Mouse (Mus musculus) lung, embryonic 14.5 days (tissue): Measurements from ENCODE around the gene Gigyf2. TPM values are rescaled to one million over a fixed set of nuclear protein-coding genes. Genes with fewer than 3 reads are reported as not detected.

Experiments
- ATAC-seq: fragments of 200-750 bp; cut with Nextera tagmentation; 2 replicates; pipeline ENCODE4 v1.8.0; 2017; ENCODE audit warnings: mild to moderate bottlenecking, moderate TSS enrichment, moderate library complexity; ENCODE audit not compliant: insufficient read depth
- DNase-seq: peaks from one replicate; pipeline ENCODE4 v3.0.0-alpha.2; 2015
- H3K27ac ChIP-seq: fragments of 300-500 bp; sonication (generic); 2 replicates; pipeline ENCODE4 v1.5.1; 2014; ENCODE audit warnings: low read depth, mild to moderate bottlenecking, moderate library complexity
- H3K27me3 ChIP-seq: fragments of 300-500 bp; sonication (generic); 2 replicates; pipeline ENCODE4 v1.6.1; 2014; ENCODE audit warnings: low read length, control low read depth; ENCODE audit not compliant: insufficient read depth
- H3K36me3 ChIP-seq: fragments of 300-500 bp; sonication (generic); 2 replicates; pipeline ENCODE4 v1.6.1; 2014; ENCODE audit warnings: control low read depth; ENCODE audit not compliant: insufficient read depth
- H3K4me1 ChIP-seq: fragments of 300-500 bp; sonication (generic); 2 replicates; pipeline ENCODE4 v1.6.1; 2014; ENCODE audit warnings: antibody characterized with exemption, control low read depth; ENCODE audit not compliant: insufficient read depth
- H3K4me2 ChIP-seq: fragments of 300-500 bp; sonication (generic); 2 replicates; pipeline ENCODE4 v1.6.1; 2014; ENCODE audit warnings: mild to moderate bottlenecking
- H3K4me3 ChIP-seq: fragments of 300-500 bp; sonication (generic); 2 replicates; pipeline ENCODE4 v1.5.1; 2014; ENCODE audit warnings: low read depth, low read length
- H3K9ac ChIP-seq: fragments of 300-500 bp; sonication (generic); 2 replicates; pipeline ENCODE4 v1.6.1; 2014
- H3K9me3 ChIP-seq: fragments of 300-500 bp; sonication (generic); 2 replicates; pipeline ENCODE4 v1.6.1; 2016; ENCODE audit warnings: low read depth, low read length, control low read depth
- CTCF ChIP-seq: IDR thresholded peaks from 2 replicates; pipeline ENCODE4 v1.5.1; 2016; ENCODE audit warnings: antibody characterized with exemption, low read depth
- WGBS: fragments of 180-500 bp; shearing (Covaris S2); extraction: QIAGEN DNeasy Blood & Tissue Kit; methylation state at CpG from one replicate; pipeline ENCODE4 v1.1.7; 2014; 5-methylcytosine and 5-hydroxymethylcytosine counted together
- polyA plus RNA-seq: library from polyadenylated mRNA; unstranded; fragments of >200 nt; fragmentation: Nextera tagmentation; extraction: Ambion mirVana; gene quantifications from 2 replicates; pipeline ENCODE4 v1.2.1, GENCODE M21; 2014

Gigyf2 gene
- polyA plus RNA-seq, 1 experiment from 2014 or later = 49.6 TPM

DNA sequence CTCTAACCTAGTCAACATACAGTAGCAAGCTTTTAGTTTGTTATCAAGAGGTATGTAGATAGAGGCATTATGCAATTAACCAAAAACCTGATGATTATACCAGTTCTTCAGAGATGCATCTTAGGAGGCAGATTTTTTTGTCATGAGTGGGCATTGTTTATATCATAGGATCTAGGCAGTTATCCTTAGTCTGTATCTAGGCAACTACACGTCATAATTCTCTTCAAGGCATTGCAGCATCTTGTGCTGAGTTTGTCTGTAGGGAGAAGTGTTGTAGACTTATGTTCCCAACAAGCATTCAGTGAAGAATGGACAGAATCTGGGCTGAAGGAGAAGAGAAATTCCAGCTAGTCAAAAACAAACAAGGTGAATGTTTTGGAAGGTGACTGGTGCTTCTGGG is 77.9 kb downstream of the Gigyf2 start:
- DNase-seq (no peak), ATAC-seq (no peak)
- H3K9ac ChIP-seq = no peak overlapping the region
- TF ChIP-seq CTCF = no peak
- WGBS = 76% methylated on average over 1 of the region's 1 CpGs
- H3K27ac ChIP-seq = no peak overlapping the region
- H3K36me3 ChIP-seq = peaks cover 53% of the 10 kb centered on the region
- H3K9me3 ChIP-seq = no peaks in the 10 kb centered on the region
- H3K4me3 ChIP-seq = no peak overlapping the region
- no peaks in the 10 kb centered on the region for H3K27me3 ChIP-seq
- no peak overlapping the region for H3K4me2 ChIP-seq
- H3K4me1 ChIP-seq = no peaks in the 10 kb centered on the region

GRCm38 (mm10) chr1:87406012-87406411 is 79.2 kb downstream of the Gigyf2 start:
- H3K36me3 ChIP-seq = peaks cover 65% of the 10 kb centered on the region
- H3K4me3 ChIP-seq = no peak overlapping the region
- no peak for ATAC-seq
- no peaks in the 10 kb centered on the region for H3K9me3 ChIP-seq
- H3K27me3 ChIP-seq = no peaks in the 10 kb centered on the region
- no peak overlapping the region for H3K4me2 ChIP-seq
- no peaks in the 10 kb centered on the region for H3K4me1 ChIP-seq
- DNase-seq = no peak
- H3K9ac ChIP-seq = no peak overlapping the region
- H3K27ac ChIP-seq = no peak overlapping the region
- TF ChIP-seq CTCF = no peak

- peaks cover 87% of the 10 kb centered on the region for H3K36me3 ChIP-seq
- no peak for TF ChIP-seq CTCF
- 72% methylated on average over 4 of the region's 4 CpGs for WGBS
These were observed 82.6 kb downstream of the Gigyf2 start for GRCm38 (mm10) chr1:87409380-87409779.

DNA sequence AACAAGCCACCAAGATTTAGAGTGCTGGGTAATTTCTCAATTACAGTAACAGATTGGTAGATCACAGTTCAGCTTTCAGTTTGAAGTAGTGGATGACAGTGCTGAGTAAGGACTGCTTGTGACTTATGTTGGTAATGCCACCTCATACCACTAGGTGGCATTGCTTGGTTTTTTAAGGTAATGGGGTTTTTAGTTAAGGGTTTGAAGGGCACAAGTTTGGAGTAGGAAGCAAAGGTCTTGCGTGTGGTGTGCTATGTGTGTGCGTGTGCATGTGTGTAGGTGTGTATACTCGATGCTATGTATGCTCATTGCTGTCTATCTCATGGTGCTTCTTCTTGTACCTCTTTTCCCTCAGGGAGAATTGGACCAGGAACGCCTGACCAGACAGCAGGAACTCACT is 91.9 kb downstream of the Gigyf2 start:
- Histone ChIP-seq H3K9me3 (no peaks in the 10 kb centered on the region), H3K4me1 (no peaks in the 10 kb centered on the region), H3K4me3 (no peak overlapping the region), H3K36me3 (peaks cover 59% of the 10 kb centered on the region), H3K9ac (no peak overlapping the region), H3K27me3 (no peaks in the 10 kb centered on the region), H3K27ac (no peak overlapping the region), H3K4me2 (no peak overlapping the region)
- TF ChIP-seq CTCF = peak; percentile 80
- ATAC-seq (no peak), DNase-seq (peak; percentile 81)
- WGBS = 79% methylated on average over 4 of the region's 4 CpGs

More at GRCm38 (mm10) chr1:87409380-87409779, 82.6 kb downstream of the Gigyf2 start:
- Histone ChIP-seq H3K4me2 (no peak overlapping the region), H3K4me1 (no peaks in the 10 kb centered on the region), H3K4me3 (no peak overlapping the region), H3K27ac (no peak overlapping the region), H3K27me3 (no peaks in the 10 kb centered on the region), H3K9me3 (no peaks in the 10 kb centered on the region), H3K9ac (no peak overlapping the region)
- no peak for DNase-seq
- ATAC-seq = no peak

GRCm38 (mm10) chr1:87435125-87435524 is 108.3 kb downstream of the Gigyf2 start:
- Histone ChIP-seq H3K36me3 (peaks cover 77% of the 10 kb centered on the region), H3K4me1 (no peaks in the 10 kb centered on the region), H3K27ac (no peak overlapping the region), H3K4me2 (no peak overlapping the region), H3K4me3 (no peak overlapping the region), H3K9ac (no peak overlapping the region), H3K9me3 (no peaks in the 10 kb centered on the region), H3K27me3 (no peaks in the 10 kb centered on the region)
- TF ChIP-seq CTCF = no peak
- no peak for ATAC-seq
- WGBS = 88% methylated on average over 2 of the region's 2 CpGs
- no peak for DNase-seq

GRCm38 (mm10) chr1:87436583-87436982 is 109.8 kb downstream of the Gigyf2 start:
- H3K9me3 ChIP-seq = no peaks in the 10 kb centered on the region

DNA sequence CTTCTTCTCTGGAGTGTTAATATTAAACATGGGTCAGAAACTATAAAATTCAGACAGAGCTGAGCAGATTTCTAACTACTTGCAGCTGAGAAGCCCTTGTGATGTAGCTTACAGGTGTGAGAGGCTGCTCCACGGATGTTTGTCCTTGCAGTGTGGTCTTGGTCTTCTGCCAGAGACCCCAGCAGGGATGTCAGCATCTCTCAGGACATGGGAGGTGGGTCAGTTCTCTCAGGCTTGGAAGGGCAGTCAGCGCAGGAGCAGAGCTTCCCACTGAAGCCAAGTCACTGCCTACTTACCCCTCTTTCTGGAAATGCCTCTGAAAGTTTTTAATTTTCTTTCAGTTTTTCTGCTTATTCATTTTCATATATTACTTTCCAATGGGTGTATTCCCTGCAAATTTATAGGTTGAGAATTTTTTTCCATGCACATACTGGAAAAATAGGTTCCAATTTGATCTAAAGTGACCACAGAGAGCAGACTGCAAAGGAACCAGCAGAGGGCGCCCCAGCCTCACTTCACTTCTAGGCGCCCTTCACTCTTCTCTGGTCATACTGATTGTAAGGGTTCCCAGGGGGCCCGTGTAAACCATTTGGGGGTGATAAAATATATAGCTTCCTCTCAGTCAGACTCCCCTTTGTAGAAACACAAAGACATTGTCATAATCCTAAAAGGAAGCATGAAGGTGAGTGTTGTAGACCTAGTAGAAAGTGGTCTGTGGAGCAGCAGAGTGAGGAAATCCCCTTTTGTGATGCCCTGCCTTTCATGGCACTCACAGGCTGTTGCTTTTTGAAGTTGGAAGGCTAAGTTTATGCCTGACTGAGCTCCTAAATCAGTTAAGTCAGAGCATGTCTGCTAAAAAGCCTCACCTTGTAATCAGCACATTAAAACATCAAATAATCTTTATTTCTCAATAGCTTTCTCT is 120.6 kb downstream of the Gigyf2 start:
- Histone ChIP-seq H3K9me3 (no peaks in the 10 kb centered on the region), H3K4me3 (no peak overlapping the region), H3K9ac (no peak overlapping the region), H3K36me3 (peaks cover 69% of the 10 kb centered on the region), H3K4me1 (no peaks in the 10 kb centered on the region), H3K4me2 (no peak overlapping the region), H3K27me3 (no peaks in the 10 kb centered on the region), H3K27ac (no peak overlapping the region)
- peak; percentile 80 for TF ChIP-seq CTCF
- WGBS = 33% methylated on average over 5 of the region's 5 CpGs
- ATAC-seq (no peak), DNase-seq (peak; percentile 81)

More at GRCm38 (mm10) chr1:87436583-87436982, 109.8 kb downstream of the Gigyf2 start:
- Histone ChIP-seq H3K4me2 (no peak overlapping the region), H3K9ac (no peak overlapping the region), H3K4me1 (no peaks in the 10 kb centered on the region), H3K36me3 (peaks cover 77% of the 10 kb centered on the region), H3K27me3 (no peaks in the 10 kb centered on the region), H3K4me3 (no peak overlapping the region), H3K27ac (no peak overlapping the region)
- TF ChIP-seq CTCF = no peak
- WGBS = 54% methylated on average over 6 of the region's 6 CpGs
- ATAC-seq (no peak), DNase-seq (no peak)
